Mouse (Mus musculus): ENCODE results near the gene Lgals7.

The Lgals7 gene

DNA sequence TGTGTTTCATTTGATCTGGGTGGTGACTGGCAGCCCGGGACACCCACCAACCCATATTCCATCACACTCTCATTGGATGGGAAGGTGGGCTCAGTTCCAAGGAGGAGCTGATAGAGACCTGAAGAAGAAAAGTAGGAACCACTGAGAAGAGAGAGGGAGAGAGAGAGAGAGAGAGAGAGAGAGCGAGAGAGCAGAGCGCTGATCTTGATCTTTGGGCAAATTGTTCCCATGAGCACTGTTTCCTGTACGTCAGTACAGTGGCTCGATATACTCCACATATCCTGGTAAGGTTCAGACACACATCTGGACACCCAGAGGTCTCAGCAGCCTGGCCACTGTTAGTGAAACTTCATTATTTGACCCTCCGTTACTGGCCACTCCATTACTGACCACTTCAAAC, at the start of gene Lgals7:
Gene Lgals7, plus strand, starts transcription at position 314 of the 400 bp plus-strand sequence.
- DNase-seq (ENCODE audit: low spot score in 2 of 2) = no peak

DNA sequence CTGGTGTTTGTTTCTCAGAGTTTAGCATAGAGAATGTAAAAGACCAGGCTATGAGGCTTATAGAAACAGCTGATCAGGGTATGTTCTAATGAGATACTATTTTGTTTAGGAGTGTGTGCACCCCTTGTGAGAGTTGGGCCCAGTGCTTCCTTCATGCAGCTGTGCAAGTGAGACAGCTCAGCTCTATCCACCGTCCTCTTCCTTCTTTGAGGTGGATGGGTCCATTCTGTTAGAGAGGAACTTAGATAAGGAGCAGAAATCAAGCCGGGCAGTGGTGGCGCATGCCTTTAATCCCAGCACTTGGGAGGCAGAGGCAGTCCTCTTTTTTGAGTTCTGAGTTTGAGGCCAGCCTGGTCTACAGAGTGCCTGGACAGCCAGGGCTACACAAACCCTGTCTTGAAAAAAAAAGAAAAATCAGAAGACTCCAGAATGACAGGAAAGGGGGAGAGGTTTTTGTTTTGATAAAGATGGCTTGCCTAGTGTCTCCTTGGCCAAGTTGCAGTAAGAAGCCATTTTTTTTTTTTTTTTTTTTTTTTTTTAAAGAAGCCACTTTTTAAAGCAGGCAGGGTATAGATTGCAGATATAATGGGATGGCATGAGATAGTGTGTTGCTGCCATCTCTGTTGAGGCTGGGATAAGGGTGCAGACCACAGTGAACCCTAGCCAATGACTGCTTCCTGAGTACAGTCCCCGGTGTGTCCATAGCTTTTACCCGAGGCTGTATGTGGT, 49.2 kb upstream of the Lgals7 start:
- no peak for DNase-seq (ENCODE audit: low spot score in 2 of 2)

DNA sequence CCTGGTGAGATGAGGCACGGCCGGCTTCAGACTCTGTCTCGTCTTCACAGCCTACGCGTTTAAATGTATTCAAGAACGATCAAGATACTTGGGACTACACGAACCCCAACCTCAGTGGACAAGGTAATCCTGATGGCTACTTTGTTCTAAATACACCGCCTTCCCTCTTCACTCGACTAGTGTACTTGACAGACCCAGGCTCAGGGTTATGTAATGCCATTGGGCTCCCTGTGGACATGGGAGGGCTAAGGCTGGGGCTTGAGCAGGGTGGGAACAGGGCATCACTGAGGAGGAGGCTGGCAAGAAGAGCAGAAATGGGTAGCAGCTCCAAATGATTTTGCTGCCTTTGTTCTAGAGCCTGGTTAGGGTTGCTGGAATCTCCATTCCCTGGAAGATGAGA, 48.4 kb upstream of the Lgals7 start:
- DNase-seq (ENCODE audit: low spot score in 2 of 2) = no peak

DNA sequence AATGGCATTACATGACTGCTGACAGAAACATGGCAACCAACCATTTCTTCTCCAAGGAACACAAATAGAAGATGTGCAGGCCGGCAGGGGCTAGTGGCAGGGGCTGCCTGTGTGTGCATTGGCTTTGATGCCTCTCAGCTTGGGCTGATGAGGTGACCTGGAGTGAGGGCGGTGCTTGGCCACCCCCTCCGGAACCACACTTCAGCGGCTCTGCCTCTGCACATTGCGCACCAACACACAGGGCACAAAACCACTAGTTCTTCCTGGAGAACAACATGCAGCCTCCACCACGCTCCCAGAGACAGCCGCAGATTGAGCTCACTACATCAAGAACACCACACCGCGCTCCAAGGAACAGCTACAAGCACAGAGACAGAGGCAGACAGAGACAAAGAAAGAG, 47.5 kb upstream of the Lgals7 start:
- DNase-seq (ENCODE audit: low spot score in 2 of 2) = no peak

DNA sequence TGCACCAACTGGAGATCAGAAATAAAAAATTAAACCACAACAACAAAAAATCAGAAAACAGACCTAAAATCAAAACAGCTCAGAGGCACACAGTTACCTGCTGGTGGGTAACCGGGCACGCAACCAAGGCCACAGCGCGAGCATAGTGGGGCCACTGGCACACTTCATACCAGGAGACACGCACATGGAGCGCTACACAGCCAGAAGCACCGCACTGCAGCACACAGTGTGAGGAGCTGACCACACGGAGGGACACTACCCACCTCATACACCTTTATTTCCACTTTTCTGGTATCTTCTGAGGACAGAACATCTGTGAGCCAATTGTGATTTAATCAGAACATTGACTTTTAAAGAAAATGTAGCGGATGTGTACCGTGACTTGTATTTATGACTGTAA, 46.7 kb upstream of the Lgals7 start:
- no peak for DNase-seq (ENCODE audit: low spot score in 2 of 2)

DNA sequence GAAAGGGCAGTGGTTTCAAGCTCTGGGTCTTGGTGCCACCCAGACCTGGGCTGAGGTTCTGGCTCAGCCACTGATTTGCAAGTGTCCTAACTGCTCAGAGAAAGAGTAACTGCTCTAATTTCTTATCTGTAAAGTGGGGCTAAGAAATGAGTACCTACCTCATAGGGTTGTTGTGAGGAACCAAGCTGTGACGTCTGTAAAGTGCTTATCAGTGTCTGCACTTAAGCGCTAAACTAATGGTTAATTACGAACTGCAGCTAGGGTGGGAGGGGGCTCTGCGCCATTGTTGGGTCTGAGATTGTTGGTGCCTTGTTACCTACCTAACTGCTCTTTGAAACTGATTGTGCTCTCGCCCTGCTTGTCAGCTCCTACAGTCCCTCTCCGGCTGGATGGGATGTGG, 46.1 kb upstream of the Lgals7 start:
- DNase-seq (ENCODE audit: low spot score in 2 of 2) = no peak

DNA sequence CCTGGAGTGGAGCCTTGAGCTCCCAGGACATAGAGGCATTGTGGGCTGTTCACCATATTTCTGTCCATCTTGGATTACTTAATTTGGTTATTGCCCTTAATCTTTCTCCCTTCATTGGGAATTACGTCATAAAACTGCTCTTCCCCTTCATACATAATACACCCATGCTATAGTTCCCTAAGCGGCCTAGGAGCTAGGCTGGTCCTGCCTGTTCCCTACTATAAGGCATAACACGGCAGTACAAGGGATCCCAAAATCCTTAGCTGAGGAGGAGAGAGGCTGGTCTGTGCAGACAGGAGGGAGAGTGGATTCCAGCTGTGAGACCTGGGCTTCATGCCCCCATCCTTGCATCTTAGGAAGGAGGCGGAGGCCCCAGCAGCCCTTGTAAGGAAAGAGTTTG, 45.7 kb upstream of the Lgals7 start:
- DNase-seq (ENCODE audit: low spot score in 2 of 2) = no peak

DNA sequence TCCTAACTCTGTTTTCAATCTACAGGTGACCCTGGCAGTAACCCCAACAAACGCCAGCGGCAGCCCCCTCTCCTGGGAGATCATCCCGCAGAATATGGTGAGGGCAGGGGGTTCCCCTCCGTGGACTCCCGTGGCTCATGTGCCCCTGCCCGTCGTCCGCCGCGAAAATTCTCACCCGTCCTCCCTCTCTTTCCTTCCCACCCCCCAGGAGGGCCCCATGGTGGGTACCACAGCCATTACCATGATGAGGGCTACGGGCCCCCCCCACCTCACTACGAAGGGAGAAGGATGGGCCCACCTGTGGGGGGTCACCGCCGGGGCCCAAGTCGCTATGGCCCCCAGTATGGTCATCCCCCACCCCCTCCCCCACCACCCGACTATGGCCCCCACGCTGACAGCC, 45.2 kb upstream of the Lgals7 start:
- no peak for DNase-seq (ENCODE audit: low spot score in 2 of 2)

DNA sequence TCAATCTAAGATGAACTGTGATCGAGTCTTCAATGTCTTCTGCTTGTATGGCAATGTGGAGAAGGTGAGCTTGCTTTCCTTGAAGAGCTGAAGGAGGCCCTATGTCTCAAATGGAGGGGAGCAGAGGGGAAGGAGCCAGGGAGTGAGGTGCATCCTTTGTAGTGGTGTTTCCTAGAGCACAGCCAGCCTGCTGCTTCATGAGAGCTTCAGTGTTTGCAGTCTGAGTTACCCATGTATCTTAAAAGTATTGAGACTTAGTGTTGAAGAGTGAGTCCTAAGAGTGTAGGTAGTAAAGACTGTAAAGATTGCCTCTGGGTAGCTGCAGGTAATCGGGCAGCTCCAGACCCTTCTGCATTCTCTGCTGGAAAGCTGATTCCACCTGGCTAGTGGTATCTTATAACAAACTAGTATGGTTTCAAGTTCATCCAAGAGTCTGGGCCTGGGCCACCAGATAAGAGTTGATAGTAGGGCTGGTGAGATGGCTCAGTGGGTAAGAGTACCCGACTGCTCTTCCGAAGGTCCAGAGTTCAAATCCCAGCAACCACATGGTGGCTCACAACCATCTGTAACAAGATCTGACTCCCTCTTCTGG, 44.7 kb upstream of the Lgals7 start:
- DNase-seq (ENCODE audit: low spot score in 2 of 2) = no peak

DNA sequence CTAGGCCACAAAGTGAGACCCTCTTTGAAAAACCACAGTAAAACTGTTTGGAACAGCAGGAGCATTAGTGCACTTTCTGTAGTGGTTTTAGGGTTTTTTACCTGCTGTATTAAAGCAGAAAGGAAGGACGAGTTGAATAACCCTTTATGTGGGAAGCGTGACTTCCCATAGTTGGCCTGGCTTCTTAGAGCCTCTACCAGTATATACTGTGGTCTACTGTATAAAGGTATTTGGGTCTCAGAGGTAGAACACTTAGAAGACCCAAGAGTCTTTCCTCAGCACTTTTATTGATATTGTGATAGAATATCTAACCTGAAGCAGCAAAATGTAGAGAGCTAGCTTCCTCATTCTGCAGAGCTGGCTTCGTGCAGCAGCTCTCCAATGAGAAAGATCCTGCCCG, 44.1 kb upstream of the Lgals7 start:
- DNase-seq (ENCODE audit: low spot score in 2 of 2) = no peak

DNA sequence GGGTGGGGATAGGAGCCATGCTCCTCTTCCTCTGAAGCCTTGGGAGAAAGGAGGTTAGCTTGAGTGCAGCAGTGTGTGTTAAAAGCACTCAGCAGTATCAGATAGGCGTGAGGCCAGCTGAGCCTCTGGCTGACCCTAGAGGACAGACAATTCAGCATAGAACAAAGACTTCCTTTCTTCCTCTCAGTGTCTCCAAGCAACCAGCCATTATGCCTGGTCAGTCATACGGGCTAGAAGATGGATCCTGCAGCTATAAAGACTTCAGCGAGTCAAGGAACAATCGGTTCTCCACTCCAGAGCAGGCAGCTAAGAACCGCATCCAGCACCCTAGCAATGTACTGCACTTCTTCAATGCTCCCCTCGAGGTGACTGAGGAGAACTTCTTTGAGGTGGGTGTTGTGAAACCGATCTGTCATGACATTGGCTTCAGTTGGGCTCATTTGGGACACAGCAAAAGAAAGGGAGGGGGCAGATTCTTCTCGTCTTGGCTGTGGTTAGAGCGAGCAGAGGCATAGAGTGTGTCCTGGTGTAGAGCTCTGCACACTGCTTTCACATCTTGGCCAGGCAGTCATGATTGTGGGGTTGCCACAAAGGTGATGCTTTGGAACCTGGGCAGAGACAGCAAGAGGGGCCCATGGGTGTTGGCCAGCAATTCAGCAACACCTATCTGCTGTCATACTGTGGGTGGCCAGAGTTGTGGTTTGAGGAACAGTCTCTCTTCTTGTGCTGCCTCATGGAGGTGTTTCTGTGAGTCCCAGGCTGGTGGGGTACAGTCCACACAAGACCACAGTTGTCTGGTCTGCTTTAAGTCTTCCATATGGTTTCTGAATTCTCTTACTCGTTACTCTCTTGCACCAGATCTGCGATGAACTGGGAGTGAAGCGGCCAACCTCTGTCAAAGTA, 43.0 kb upstream of the Lgals7 start:
- peak in 1 of 2 experiments; percentile 41 for DNase-seq (ENCODE audit: low spot score in 2 of 2)

DNA sequence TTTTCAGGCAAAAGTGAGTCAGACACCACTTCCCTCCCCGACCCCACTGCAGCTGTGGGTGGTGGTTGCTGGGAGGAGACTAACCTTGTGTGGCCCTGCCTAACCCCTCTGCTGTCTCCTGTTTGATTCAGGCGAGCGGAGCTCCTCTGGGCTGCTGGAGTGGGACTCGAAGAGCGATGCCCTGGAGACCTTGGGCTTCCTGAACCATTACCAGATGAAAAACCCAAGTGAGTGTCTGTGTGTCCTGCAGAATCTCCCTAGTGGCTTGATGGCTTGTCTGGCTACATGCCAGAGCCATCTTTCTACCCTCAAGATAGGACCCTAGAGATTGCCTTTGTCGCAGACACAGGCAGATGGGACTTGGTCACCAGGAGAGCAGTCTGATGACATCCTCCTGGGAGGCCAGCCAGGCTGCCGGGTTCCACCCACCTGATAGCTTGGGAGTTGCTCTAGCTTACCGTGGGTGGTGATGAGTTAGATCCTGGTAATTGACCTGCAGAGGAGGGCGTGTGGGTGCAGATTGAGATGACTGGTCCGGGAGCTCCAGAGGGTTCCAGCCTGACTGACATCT, 42.3 kb upstream of the Lgals7 start:
- DNase-seq (ENCODE audit: low spot score in 2 of 2) = peak in 1 of 2 experiments; percentile 48

DNA sequence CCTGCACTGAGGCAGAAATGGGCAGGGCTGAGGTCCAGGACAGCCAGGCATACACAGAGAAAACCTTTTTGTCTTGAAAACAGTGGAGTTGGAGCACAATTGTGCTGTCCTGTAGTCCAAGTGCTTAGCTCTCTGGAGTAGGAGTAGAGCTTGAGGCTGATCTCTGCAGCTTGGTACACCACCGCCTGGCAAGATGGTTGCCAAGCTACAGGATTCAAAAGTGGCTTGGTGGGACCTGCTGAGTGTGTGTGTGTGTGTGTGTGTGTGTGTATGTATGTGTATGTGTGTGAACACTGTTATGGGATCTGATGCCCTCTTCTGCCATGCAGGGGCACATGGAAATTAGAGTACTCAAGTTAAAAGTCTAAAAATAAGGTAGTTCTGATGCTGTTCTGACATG, 41.1 kb upstream of the Lgals7 start:
- no peak for DNase-seq (ENCODE audit: low spot score in 2 of 2)

DNA sequence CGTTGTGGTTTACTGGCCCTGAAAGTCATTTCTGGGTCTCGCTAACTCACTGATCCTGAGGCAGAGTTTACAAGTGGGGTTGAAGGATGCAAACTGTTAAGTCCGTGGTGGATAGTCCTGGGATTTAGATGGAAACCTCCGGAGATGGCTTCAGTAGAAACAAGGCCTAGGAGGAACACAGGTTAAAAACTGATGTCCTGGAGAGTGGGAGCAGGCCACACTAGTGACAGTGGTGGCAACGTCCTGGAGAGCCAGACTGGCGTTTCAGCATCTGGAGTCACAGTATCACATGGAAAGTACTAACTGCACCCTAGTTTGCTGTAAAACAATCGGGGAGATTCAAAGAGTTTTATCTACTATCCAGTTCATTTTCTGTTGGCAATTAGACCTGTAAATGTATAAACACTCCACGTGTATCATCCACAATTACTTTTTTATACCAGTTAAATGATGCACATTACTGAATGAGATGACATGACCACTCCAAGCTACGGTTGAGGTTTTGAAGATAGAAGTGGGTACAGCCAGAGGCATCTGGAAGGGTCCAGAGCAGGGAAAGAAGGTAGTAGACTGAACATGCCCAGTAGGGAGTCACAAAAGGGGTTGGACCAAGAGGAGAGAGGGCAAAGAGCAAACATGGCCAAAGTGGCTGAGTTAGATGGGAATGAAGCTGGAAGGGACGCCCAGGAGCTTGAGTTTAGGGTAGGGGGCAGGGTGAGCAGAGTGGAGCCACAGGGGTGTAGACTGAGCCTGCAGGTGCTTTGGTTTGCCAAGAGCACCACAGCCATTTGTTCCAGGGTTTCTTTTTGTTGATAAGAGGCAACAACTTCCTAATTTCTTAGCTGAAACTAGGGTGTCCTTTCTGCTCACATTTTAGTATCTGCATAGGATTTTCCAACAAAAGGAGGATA, 40.4 kb upstream of the Lgals7 start:
- DNase-seq (ENCODE audit: low spot score in 2 of 2) = no peak

DNA sequence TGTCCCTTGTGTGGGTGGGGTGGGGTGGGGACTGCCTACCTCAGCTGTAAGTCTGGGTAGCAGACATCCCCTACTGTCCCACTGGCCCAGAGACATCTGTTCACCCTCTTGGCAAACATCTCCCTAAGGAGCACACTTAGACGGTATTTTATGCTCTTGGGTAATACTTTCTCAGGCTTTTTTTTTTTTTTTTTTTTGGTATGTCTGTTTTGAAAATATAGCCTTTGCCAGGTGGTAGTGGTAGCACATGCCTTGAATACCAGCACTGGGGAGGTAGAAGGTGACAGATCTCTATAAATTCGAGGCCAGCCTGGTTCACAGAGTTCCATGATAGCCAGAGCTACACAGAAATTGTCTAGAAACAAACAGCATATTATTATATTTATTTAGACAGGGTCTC, 39.7 kb upstream of the Lgals7 start:
- no peak for DNase-seq (ENCODE audit: low spot score in 2 of 2)

DNA sequence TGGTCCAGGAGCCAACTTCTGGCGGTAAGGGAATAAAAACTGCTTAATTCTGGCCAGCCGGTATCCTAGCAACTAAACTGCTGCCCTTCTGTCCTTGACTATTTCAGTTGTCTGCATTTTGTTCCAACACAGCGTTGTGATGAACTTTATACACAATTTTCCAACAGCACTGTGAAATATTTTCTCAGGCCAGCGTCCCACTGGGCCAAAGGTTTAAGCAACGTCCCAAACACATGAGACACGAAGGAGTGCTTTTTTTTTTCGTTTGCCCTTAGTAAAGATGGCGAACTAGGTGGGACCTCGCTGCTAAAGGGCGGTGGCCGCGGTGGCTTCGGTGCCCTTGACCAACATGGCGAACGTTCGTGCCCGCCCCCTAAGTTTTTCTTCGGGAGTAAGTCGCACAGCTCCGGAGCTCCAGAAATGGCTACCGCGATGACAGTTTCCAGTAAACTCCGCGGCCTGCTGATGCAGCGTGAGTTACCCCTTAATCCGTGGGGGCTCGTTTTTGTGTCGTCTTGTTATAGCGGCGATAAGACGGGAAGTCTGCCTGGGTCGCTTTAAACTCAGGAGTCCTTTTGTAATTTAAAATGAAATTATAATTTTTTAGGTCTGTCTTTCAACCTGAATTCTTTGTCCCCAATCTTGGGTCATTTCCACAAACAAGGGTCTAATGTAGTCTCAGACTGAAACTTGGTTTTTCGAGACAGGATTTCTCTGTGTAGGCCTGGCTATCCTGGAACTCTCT, 38.5 kb upstream of the Lgals7 start, which contains the start of gene Ech1:
Gene Ech1, plus strand, starts transcription at position 277 of the 745 bp plus-strand sequence.
- DNase-seq (ENCODE audit: low spot score in 2 of 2) = peak; percentile 87 to 93

DNA sequence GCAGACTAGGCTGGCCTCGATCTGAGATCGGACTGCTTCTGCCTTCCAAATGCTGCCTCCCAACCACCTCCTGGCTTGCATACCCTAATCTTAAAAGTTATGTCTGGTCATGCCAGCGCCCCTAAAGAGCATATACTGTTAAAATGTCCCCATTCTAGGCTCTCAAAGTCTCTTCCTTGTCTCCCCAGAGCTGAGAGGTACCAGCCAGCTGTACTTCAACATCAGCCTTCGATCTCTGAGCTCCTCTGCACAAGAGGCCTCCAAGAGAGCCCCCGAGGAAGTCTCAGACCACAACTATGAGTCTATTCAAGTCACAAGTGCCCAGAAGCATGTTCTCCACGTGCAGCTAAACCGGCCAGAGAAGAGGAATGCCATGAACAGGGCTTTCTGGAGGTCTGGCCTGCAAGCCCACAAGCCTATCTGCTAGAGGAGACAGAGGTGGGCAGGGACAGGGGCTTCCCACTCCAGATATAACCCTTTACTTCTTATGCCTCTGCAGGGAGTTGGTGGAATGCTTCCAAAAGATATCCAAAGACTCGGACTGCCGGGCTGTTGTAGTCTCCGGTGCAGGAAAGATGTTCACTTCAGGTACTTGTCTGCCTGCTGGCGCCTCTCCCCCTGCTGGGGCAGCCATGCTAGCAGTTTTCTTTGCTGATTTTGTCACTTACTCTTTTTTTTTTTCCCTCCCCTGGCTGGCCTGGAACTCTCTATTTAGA, 37.8 kb upstream of the Lgals7 start:
- no peak for DNase-seq (ENCODE audit: low spot score in 2 of 2)

DNA sequence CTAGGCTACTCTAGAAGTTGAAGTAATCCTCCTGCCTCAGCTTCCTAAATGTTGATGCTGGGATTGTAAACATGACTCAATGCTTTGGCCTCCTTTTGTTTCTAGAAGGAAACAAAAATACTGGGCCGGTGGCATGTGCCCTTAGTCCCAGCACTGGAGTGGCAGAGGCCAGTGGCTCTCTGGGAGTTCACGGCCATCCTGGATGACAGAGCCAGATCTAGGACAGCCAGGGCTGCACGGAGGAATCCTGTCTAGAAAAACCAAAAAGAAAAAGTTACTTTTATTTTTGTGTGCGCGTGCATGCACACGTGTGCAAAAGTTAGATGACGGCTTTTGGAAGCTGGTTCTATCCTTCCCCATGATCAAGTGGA, 37.3 kb upstream of the Lgals7 start:
- DNase-seq (ENCODE audit: low spot score in 2 of 2) = no peak

DNA sequence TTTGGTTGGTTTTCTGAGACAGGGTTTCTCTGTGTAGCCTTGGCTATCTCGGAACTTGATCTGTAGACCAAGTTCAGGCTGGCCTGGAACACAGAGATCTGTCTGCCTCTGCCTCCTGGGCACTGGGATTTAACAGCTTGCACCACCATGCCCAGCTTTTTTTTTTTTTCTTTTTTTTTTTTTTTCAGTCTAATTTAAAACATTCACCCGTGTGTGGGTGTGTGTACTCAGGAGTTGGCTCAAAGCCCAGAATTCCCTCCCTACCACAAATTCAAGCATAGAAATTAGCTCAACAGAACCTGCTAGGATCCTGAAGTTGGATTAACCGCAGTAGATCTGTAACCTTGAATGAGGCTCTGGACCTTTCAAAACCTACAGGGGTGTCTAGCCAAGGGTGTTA, 36.3 kb upstream of the Lgals7 start:
- DNase-seq (ENCODE audit: low spot score in 2 of 2) = no peak

DNA sequence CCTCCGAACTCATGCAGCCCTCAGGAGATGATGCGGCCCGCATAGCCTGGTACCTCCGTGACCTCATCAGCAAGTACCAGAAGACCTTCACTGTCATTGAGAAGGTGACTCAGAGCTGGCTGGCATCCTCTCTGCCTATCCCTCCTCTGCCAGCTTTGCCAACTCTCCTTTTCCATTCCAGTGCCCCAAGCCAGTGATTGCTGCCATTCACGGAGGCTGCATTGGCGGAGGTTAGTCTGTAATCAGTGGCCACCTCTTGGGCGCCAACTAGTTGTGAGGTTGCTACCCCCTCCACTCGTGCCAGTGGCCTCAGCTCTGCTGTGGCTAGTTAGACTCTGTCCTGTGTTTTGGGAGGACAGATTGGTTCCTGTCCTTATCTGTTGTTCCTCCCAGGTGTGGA, 33.8 kb upstream of the Lgals7 start:
- no peak for DNase-seq (ENCODE audit: low spot score in 2 of 2)

Data from urinary bladder, postnatal 36 days (tissue).